Mouse (Mus musculus): ENCODE results near the gene Nsun7.

Nsun7 gene

GRCm38 (mm10) chr5:66337025-66337968, 77.6 kb downstream of the Nsun7 start:
- no peak for DNase-seq (ENCODE audit: low spot score)

GRCm38 (mm10) chr5:66337969-66338345, 78.3 kb downstream of the Nsun7 start:
- peak; percentile 52 for DNase-seq (ENCODE audit: low spot score)

- DNase-seq (ENCODE audit: low spot score), result no peak
Observed at GRCm38 (mm10) chr5:66338583-66338982, 78.9 kb downstream of the Nsun7 start.

- no peak for DNase-seq (ENCODE audit: low spot score)
Observed at GRCm38 (mm10) chr5:66340356-66341102, 80.8 kb downstream of the Nsun7 start.

- no peak for DNase-seq (ENCODE audit: low spot score)
Observed at GRCm38 (mm10) chr5:66341848-66342247, 82.2 kb downstream of the Nsun7 start.

GRCm38 (mm10) chr5:66342285-66342684, 82.6 kb downstream of the Nsun7 start:
- no peak for DNase-seq (ENCODE audit: low spot score)

- no peak for DNase-seq (ENCODE audit: low spot score)
Observed at GRCm38 (mm10) chr5:66344182-66344581, 84.5 kb downstream of the Nsun7 start.

GRCm38 (mm10) chr5:66345140-66345539, 85.4 kb downstream of the Nsun7 start:
- no peak for DNase-seq (ENCODE audit: low spot score)

- DNase-seq (ENCODE audit: low spot score), result no peak
Observed at GRCm38 (mm10) chr5:66346756-66347155, 87.1 kb downstream of the Nsun7 start.
